Mouse (Mus musculus) adrenal gland, adult 18-20 months (tissue): ENCODE results near the gene Gm28870. TPM values are rescaled to one million over a fixed set of nuclear protein-coding genes. Genes with fewer than 3 reads are reported as not detected.
"Not testable (repeated sequence)": the region's sequence is repeated elsewhere in the genome, so short reads cannot be mapped to it uniquely, and the experiment has no call there.

ENCODE experiments used
- DNase-seq, 2 experiments: peaks; one replicate each; pipeline ENCODE4 v3.0.0; 2021 to 2022; ENCODE audit warnings: low spot score in 2 of 2
- long read RNA-seq, 2 experiments: library from polyadenylated mRNA; stranded (forward); transcript quantifications; one replicate each; pipeline ENCODE4 v2.0.0; 2021
- total RNA-seq, 2 experiments: library from RNA; stranded (reverse); gene quantifications; 1 replicate in 1 of 2; 2 replicates in 1 of 2; pipeline ENCODE4 v1.2.3; 2021

Gene Gm28870
- not detected for total RNA-seq
- long read RNA-seq, experiment 1 = 0 reads
- long read RNA-seq, experiment 2 = 0 reads

- not testable (repeated sequence) for DNase-seq
Measured at GRCm38 (mm10) chrY:50096976-50097375, at the start of gene Gm28870. Gene Gm28870, plus strand, starts transcription at chrY:50097276.
